Comparison of ENCODE assay signal across 7 mouse cellular contexts in the genomic region with DNA sequence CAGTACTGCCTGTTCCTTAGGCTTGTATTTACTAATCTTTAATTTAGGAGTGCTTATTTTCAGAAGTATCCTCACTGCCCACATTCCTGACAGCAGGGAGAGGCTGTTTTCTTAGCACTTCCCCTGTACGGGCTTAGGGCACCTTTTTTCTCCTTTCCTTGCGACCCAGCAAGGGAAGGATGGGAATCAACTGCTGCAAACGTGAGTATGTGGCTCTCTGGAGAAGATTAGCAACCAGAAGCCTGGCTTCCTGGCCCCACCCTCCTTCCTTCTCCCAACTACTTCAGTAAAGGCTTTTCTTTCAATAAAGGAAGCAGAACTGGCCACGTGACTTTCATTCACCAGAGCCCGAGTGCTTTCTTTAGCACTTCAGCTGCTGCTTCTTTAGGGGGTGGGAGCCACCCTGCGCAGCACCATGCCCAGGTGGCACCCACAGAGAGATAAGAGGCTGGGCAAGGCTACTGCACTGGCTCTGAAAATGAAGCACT. TPM values are rescaled to one million over a fixed set of nuclear protein-coding genes. Genes with fewer than 3 reads are reported as not detected.
DNase-seq lines count a peak whose midpoint lies in the region; ATAC-seq and TF ChIP-seq lines count a peak whose summit lies in the region.

No protein-coding gene starts in this region.

- ATAC-seq in G1E (ENCODE audit: extremely low read depth, insufficient number of reproducible peaks, low FRiP score, poor library complexity, severe bottlenecking), result peak; percentile 25; the same call in 1 of the 2 replicates
- ATAC-seq in forebrain, embryonic 13.5 days, result peak; percentile 41
- peak; percentile 14; the same call in 1 of the 2 replicates for ATAC-seq in intestine, embryonic 16.5 days
- peak; percentile 54; the same call in 1 of the 2 replicates for ATAC-seq in stomach, embryonic 16.5 days (ENCODE audit: insufficient read depth, low FRiP score)

- no peak for TF ChIP-seq CTCF in G1E (IDR thresholded peaks at IDR 0.05; ENCODE audit: low read depth, low read length)

- H3K4me1 ChIP-seq in G1E (ENCODE audit: insufficient read depth, low read depth, low read length), result peaks cover 89% of the 10 kb centered on the region
- peaks cover 91% of the 10 kb centered on the region for H3K4me1 ChIP-seq in forebrain, embryonic 13.5 days
- H3K4me1 ChIP-seq in intestine, embryonic 16.5 days (ENCODE audit: control insufficient read depth, insufficient read depth, low read length), result peaks cover 68% of the 10 kb centered on the region
- H3K4me1 ChIP-seq in stomach, embryonic 16.5 days (ENCODE audit: control insufficient read depth, insufficient read depth, low read length), result peaks cover 79% of the 10 kb centered on the region

- H3K4me2 ChIP-seq in forebrain, embryonic 13.5 days, result peak overlapping the region; percentile 90
- peak overlapping the region; percentile 85 for H3K4me2 ChIP-seq in intestine, embryonic 16.5 days (ENCODE audit: low read depth, low read length)
- peak overlapping the region; percentile 83 for H3K4me2 ChIP-seq in stomach, embryonic 16.5 days (ENCODE audit: low read depth, low read length)

- H3K4me3 ChIP-seq in G1E (ENCODE audit: low read depth, low read length), result peak overlapping the region; percentile 87
- peak overlapping the region; percentile 83 for H3K4me3 ChIP-seq in forebrain, embryonic 13.5 days
- H3K4me3 ChIP-seq in intestine, embryonic 16.5 days (ENCODE audit: low read length), result peak overlapping the region; percentile 21
- H3K4me3 ChIP-seq in stomach, embryonic 16.5 days (replicated peaks; ENCODE audit: low read length), result peak overlapping the region; percentile 81

- no peaks in the 10 kb centered on the region for H3K9me3 ChIP-seq in G1E (replicated peaks)
- no peaks in the 10 kb centered on the region for H3K9me3 ChIP-seq in forebrain, embryonic 13.5 days (replicated peaks)
- no peaks in the 10 kb centered on the region for H3K9me3 ChIP-seq in intestine, embryonic 16.5 days (ENCODE audit: control insufficient read depth, low read length)
- no peaks in the 10 kb centered on the region for H3K9me3 ChIP-seq in stomach, embryonic 16.5 days (replicated peaks; ENCODE audit: control insufficient read depth, low read length)

- H3K9ac ChIP-seq in forebrain, embryonic 13.5 days, result peak overlapping the region; percentile 57
- H3K9ac ChIP-seq in intestine, embryonic 16.5 days (ENCODE audit: low read depth, low read length), result peak overlapping the region; percentile 53
- H3K9ac ChIP-seq in stomach, embryonic 16.5 days (ENCODE audit: low read length), result peak overlapping the region; percentile 58

- H3K36me3 ChIP-seq in G1E (replicated peaks), result peaks cover 84% of the 10 kb centered on the region
- H3K36me3 ChIP-seq in forebrain, embryonic 13.5 days (ENCODE audit: poor library complexity, severe bottlenecking), result peaks cover 16% of the 10 kb centered on the region
- H3K36me3 ChIP-seq in intestine, embryonic 16.5 days (ENCODE audit: control insufficient read depth, insufficient read depth, low read length), result peaks cover 10% of the 10 kb centered on the region; the same call in 1 of the 2 replicates
- 0 out of 2 replicates have a peak, but pooled peaks cover 4% of the 10 kb centered on the region for H3K36me3 ChIP-seq in stomach, embryonic 16.5 days (ENCODE audit: control insufficient read depth, insufficient read depth, low read length)

- H3K27me3 ChIP-seq in G1E (ENCODE audit: insufficient read depth, low read length), result no peaks in the 10 kb centered on the region
- H3K27me3 ChIP-seq in forebrain, embryonic 13.5 days, result no peaks in the 10 kb centered on the region; the same call in 1 of the 2 replicates
- no peaks in the 10 kb centered on the region for H3K27me3 ChIP-seq in intestine, embryonic 16.5 days (replicated peaks; ENCODE audit: control insufficient read depth, insufficient read depth, low read length)
- H3K27me3 ChIP-seq in stomach, embryonic 16.5 days (ENCODE audit: control insufficient read depth, insufficient read depth, low read length), result no peaks in the 10 kb centered on the region

- 3% methylated on average over 6 of the region's 6 CpGs for WGBS in forebrain, embryonic 13.5 days
- 3% methylated on average over 6 of the region's 6 CpGs for WGBS in intestine, embryonic 16.5 days
- 3% methylated on average over 6 of the region's 6 CpGs for WGBS in stomach, embryonic 16.5 days

- H3K27ac ChIP-seq in forebrain, embryonic 13.5 days, result peak overlapping the region; percentile 40
- peak overlapping the region; percentile 39; the same call in 1 of the 2 replicates for H3K27ac ChIP-seq in intestine, embryonic 16.5 days (ENCODE audit: low read length)
- H3K27ac ChIP-seq in stomach, embryonic 16.5 days (ENCODE audit: low read length), result peak overlapping the region; percentile 88

- peak; percentile 77 for DNase-seq in A20 (ENCODE audit: low read depth, low spot score)
- DNase-seq in G1E (ENCODE audit: low spot score), result no peak
- DNase-seq in lung, postnatal 36 days, result peak; percentile 87
- no peak for DNase-seq in cerebellum, postnatal 14 days

RNA-seq across cellular contexts. Expression of gene Irs2, which starts 7.2 kb away (rescaled TPM):
- total RNA-seq in G1E (2014; fragmentation: Nextera tagmentation) (92.1 and 97.9 TPM in 2 replicates), G1E (2017) (15.6 and 17.4 TPM in 2 replicates)
- polyA plus RNA-seq in G1E (2012), result 78.5 and 83.6 TPM in 2 replicates
- 4.5 and 5.2 TPM in 2 replicates for polyA plus RNA-seq in forebrain, embryonic 13.5 days (2015; fragmentation: Nextera tagmentation; extraction: Ambion mirVana)
- 4.4 and 4.7 TPM in 2 replicates for polyA plus RNA-seq in intestine, embryonic 16.5 days (2015; fragmentation: Nextera tagmentation; extraction: Ambion mirVana)
- 3.3 and 3.4 TPM in 2 replicates for polyA plus RNA-seq in stomach, embryonic 16.5 days (2015; fragmentation: Nextera tagmentation; extraction: Ambion mirVana)

Comparison
In these comparisons a context has a peak if more than half of its experiments do, and no peak if none do; other contexts are left out.
1. DNase-seq: peak in A20 (single experiment) and lung, postnatal 36 days (single experiment); none in G1E (single experiment) and cerebellum, postnatal 14 days (0 of 2).
2. H3K4me3 ChIP-seq: peak in every context shown above with its lines; median percentile 87 in G1E; 83 in forebrain, embryonic 13.5 days; 81 in stomach, embryonic 16.5 days; 21 in intestine, embryonic 16.5 days.
3. RNA of gene Irs2, which starts 7.2 kb away (polyA plus RNA-seq): 78.5 to 83.6 TPM in G1E; 4.5 to 5.2 TPM in forebrain, embryonic 13.5 days, 4.4 to 4.7 TPM in intestine, embryonic 16.5 days and 3.3 to 3.4 TPM in stomach, embryonic 16.5 days; every median in the first group is over 10 times any median in the second.
4. Peak in every context shown above with its lines, with median percentiles within 50 percentile points of each other: ATAC-seq, H3K27ac ChIP-seq, H3K4me2 ChIP-seq and H3K9ac ChIP-seq.